Mouse (Mus musculus): ENCODE measurements around the gene Git1. TPM values are rescaled to one million over a fixed set of nuclear protein-coding genes. Genes with fewer than 3 reads are reported as not detected.
A peak's percentile ranks its signal among the peaks of the same experiment; 100 is the strongest.

Gene Git1
- total RNA-seq, 4 experiments from 2014 or later: 281 to 307 (median 287) TPM

DNA sequence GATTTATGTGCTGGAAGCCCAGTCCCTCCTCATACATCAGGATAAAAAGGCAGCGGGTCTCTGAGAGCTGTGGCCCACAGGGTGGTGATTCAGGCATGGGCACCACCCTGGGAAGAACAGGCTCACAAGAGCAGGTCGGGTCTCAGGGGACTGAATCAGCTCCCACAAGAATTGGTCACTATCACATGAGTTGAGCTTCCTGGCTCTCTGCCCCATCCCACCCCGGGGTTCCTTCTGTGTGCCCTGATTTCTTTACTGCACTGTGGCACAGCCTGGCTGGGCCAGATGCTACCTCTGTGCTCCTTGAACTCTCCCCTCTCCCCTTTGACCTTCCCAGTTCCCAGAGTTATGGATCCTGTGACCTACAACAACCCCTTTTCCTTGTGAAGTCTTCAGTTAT lies 10.3 kb upstream of the Git1 start:
- no peak for DNase-seq (ENCODE audit: low spot score in 2 of 2)

DNA sequence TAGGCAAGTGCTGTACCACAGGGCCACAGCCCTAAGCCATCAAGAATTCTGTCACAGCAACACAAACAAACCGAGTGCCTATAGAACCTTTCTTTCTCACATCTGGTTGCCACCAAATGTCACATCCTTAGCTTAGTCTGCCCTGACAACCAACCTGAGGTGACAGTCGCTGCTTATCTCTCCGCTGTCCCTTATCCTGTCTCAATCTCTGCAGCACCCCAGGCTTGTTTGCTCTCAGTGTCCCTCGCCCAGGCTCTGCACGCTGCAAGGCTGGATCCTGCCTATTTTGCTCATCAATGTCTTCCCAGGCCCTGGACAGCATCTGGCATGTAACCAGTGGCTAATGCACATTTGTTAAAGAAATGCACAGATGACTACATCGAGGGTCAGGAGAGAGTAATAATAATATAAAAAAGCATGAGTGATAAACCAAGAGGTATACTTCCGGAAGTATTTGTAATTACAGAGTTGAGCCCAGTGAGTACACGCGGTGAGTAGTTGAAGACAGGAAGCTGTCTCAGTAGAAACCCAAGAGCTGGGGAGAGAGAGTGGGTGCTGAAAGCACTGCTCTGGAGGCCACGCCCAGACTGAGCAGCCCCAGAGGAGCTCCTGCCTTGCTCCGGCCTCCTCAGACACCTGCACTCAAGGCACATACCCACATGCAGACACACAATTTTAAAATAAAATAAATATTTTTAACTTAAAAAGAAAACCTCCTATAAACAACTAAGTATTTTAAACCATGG lies 9.7 kb upstream of the Git1 start:
- DNase-seq (ENCODE audit: low spot score in 2 of 2): no peak

DNA sequence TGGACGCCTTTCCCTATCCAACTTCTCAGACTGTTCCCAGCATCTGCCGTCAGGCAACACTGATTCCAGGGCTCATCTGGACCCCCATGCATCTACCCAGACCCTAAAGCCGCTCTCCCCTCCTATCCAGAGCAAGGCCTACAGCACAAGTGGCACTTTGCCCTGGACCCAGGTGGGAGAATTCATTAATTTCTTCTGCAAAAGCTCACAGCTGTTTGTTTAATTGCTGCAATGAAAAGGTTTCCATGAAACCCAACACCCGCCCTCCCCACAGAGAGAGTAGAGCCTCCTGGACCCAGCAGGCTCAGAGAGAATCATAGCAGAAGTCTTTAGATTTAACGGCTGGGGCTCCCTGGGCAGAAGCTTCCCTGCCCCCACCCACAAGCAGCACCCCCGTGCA lies 8.1 kb upstream of the Git1 start:
- no peak for DNase-seq (ENCODE audit: low spot score in 2 of 2)

DNA sequence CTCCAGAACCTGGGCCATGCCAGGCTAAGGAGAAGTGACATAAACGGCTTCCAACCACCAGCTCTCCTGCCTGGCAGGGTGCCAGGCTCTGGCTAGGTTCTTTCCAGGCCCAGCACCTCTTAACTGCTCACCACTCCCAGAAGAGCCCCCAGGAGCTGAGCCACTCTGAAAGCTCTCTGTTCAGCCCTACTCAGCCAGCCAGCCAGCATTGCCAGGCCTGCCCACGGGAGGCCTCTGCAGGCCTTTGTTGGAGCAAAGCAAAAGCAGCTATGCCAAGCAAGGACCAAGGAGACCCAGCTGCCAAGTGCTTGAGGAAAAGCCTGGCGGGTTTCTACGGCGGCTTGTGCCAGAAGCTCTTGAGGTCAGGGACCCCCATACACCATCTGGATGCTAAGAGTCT lies 6.6 kb upstream of the Git1 start:
- no peak for DNase-seq (ENCODE audit: low spot score in 2 of 2)

DNA sequence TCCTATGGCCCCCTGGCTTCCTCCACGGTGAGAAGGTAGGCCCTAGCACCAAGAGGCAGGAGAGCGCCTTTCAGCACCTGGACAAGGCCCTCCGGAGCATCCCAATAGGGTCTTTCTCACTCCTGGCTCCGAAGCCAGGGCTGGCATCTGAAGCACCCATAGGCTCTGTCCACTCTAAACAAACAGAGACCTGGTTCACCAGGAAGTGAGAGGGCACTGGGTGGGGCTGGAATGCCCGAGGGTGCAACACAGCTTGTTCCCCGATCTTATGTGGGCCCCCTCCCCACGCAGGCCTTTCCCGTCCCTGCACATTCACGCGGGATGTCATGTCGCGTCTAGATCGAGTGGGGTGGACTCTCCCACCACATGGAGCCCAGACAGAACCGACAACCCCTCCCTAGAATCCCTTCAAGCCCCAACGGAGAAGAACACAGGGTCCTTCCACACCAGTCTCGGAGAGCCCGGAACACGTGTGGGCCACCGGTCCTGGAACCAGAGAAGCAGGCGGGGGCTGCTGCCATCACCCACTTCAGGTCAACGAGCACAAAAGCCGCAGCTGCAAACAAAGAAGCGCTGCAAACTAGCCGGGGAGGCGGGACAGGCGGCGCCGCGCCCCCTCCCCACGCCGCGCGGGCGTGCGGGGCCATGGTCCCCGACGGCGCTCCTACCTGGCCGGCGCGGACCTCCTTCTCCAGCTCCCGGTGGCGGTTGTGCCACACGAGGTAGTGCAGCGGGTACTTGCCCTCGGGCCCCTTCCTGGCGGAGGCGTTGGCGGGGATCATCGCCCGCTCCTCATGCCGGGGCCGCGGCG lies 4.4 kb upstream of the Git1 start:
- no peak for DNase-seq (ENCODE audit: low spot score in 2 of 2)

DNA sequence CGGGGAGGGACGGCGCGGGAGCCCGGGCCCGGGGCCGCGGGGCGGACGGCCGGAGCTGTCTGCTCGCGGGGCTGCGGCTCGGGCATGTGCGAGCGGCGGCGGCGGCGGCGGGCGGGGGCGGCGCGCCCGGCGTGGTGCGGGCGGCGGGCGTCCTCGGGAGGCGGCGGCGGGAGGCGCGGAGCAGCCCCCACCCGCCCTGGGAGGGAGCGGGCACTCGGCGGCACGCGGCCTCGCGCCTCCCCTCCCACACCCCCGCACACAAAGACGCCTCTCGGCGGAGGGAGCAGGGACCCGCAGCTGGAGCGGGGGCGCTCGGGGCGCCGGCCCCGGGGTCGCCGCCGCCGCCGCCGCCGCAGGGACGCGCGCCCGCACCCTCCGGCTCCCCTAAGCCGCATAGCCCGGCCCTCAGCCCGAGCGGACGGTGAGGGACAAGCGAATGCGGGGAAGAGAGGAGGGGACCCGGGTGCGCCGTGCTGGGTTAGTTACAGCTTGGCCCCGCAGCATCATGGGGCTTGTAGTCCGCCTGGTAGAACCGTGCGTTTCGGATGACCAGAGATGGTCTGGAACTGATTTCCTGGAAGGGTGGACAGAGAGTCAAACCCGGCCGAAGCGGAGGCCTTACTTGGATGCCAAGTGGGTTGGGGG lies 3.6 kb upstream of the Git1 start, which contains the start of gene Ankrd13b:
Gene Ankrd13b, minus strand, starts transcription at position 88 of the 645 bp plus-strand sequence.
- DNase-seq (ENCODE audit: low spot score in 2 of 2): peak; percentile 72 to 78

DNA sequence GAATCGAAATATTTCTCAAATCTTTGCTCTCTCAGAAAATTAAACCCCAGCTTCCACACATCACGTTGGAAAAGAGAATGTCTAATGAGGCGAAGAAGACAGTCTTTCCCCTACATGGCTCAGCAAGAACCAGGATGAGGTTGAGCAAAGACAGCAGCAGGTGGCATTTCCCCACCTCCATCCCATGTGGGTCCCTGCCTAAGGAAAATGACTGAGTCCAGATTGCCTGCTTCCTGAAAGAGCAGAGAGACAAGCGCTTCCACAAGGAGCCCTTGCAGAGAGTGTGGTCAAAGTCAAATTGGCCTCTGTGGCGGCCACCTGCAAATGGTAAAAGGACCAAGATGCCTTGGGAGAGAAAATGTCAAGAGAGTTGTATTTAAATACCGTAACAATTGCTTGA lies 2.9 kb upstream of the Git1 start:
- no peak for DNase-seq (ENCODE audit: low spot score in 2 of 2)

DNA sequence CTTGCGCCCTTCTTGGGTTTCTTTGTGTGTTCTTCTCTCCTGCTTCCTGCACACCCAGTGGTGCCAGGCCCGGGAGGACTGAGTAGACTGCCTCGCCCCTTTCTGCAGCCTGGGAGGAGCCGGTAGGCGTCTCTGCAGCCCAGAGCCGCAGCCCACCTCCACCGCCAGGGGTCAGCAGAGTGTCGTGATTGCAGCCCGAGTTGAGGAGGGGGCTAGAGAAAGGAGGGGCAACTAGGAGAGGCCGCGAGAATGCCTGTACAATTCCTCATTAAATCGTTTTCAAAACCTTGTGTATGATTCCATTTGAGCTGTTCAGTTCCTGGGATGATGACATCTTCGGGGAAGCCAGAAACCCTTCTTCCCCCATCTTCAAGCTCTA lies 2.2 kb upstream of the Git1 start:
- peak; percentile 77 to 83 for DNase-seq (ENCODE audit: low spot score in 2 of 2)

DNA sequence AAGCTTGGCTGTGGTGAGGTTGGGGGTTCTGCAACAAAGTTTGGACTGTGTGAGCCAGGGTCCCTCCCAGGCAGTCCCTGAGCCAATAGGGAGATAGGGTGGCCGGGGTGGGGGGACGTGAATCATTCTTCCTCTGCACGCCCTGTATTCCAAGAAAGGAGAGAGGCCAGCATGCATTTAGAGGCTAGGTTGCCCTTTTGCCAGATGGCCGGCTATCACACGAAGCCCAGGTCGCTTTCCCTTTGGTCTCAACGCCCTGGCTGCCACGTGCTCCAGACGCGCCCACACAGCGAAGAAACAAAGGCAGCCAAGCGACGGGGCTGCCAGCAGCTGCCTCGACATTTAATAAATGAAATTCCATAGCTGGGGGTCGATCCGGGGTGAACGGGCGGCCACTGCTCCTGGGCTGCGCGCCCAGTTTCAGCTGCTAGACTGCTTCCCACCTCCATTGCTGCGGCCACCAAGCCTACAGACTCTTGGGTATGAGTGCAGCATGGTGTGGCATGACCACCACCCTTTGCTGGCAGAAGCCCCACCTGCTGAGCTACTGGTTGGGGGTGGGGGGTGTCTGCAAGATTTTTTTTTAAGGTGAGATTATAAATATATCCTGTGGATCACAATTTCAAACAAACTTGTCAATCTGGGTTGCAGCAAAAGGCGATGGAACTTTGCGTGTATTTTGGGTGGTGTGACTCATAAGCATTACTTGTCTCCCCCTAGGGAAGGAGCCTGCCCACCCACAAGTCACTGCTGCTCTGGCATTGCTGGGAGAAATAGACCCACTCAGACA lies 1.7 kb upstream of the Git1 start:
- DNase-seq (ENCODE audit: low spot score in 2 of 2): peak in 1 of 2 experiments; percentile 81

DNA sequence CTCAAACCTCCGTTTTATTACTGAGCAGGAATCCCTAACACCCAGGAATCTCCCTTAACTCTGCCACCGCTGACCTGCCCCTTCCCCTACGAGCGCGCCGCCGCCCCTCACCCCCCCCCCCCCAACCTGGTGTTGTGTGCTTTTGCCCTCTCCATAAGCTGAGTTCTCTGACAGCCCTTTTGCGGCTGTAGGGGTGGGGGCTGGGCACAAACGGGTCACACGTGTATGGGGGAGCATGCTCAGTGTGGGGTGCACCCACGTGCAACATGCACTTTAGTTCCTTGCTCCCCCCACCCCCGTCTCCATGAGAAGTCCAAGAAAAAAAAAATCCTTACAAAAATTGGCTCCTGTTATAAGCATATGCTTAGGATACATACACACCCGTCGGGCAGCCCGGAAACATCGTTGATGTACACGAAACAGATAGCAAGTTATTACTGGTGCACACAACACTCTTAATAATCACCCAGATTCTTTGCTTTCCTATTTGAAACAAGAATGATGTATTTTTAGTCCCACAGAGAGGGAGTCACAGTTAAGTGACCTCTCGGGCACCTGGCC lies 971 bp upstream of the Git1 start:
- DNase-seq (ENCODE audit: low spot score in 2 of 2): peak in 1 of 2 experiments; percentile 76

DNA sequence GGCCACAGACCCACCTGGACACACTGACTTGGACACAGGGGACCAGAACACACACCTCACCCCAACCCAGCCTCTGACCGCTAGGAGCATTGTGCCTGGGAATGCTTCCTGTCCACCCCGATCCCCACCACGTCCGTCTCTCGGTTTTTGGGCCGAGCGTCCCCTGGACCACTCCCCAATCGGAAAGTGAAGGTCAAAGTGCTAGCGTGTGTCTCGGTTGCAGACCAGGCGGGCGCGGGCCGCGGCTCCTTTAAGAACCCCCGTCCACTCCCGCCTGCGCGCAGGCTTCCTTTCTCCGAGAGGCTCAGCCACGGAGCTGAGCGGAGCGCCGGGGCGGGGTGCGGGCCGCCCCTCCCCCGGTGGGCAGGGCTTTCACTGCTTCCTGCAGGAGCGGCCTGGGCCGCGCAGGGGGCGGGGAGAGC lies 440 bp upstream of the Git1 start:
- peak; percentile 78 to 94 for DNase-seq (ENCODE audit: low spot score in 2 of 2)

DNA sequence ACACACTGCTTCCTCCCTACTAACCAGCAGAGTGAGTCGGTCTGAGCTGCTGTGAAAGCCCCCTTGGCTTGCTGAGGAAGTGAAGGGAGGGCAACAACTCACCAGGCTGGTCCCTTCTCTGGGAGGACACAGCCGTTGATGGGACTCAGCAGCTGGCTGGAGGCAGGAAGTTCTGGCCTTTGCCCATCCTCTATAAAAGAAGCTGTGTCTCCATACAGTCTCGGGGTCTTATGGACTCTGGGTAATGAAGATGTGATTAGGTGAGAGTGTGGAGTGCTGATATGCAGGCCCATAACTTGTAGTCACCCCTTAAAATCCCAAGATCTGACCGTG lies 948 bp downstream of the Git1 start:
- no peak for DNase-seq (ENCODE audit: low spot score in 2 of 2)

DNA sequence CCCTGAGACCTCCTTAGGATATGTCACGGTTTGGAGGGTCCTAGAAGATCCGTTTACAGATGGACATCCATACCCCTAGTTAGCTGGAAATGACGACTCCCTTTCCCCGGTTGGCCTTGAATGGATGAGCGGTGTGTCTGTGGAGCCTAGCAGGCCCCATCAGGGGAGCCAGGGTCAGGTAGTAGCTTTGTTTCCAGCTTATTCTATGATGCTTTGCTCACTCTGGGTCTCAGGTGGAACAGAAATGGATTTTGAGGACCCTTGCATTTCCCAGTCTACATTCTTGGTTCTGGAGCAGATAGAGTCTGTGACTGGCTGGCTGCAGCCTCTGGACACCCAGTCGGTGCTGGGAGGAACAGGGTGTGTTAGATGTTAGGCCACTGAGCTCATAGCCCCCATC lies 1.4 kb downstream of the Git1 start:
- no peak for DNase-seq (ENCODE audit: low spot score in 2 of 2)

DNA sequence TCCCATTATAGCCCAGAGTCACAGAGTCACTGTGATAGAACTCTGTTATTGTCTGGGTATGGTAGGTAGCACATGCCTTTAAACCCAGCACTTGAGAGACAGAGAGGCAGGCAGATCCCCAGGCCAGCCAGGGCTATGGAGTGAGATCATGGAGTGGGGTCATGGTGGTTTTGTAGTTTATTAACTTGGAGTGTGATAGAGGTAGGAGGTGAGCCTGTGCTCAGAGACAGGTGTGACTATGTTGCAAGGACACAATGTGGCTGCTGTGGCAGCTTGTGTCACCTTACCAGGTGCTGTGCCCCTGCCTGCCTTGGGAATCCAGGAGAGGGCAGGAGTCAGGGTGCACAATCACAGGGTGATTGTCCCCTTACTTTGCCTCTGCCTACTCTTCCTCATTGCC lies 2.1 kb downstream of the Git1 start:
- DNase-seq (ENCODE audit: low spot score in 2 of 2): no peak

DNA sequence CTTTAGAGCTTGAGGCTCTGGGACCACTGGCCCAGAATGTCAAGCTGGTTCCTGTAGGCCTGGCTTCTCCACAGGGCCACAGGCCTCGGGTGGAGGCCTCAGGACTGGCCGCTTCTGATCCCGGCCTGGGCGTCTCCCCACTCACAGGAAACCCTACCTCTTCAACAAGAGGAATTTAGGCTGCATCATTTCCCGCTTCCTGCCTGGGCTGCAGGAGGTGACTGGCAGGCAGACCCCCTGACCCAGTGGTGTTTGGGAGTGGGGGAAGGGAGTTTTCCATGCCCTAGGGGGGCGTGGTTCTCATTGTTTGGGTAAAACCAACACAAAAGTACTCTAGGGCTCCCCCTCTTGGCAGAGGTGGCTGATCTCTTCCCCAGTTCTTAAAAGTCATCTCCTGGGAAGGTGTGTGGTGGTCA lies 4.0 kb downstream of the Git1 start:
- DNase-seq (ENCODE audit: low spot score in 2 of 2): no peak

DNA sequence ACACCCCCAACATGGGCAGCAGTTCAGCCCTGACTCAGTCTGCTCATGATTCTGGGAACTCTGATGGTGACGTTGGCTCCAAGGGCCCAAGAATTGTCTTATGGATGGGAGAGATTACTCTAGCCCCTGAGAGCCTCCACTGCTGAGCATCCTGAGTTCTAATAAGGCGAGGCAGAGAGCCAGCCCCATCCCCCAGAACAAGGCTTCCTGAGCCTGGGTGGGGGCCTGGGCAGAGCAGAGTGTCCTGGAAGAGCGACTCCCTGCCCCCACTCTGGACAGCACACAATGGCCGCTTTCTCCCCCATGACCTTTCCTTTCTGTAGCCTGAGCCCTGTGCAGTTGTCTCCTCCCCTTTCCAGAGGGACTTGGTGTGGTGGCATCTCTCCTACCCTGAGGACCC lies 4.5 kb downstream of the Git1 start:
- no peak for DNase-seq (ENCODE audit: low spot score in 2 of 2)

DNA sequence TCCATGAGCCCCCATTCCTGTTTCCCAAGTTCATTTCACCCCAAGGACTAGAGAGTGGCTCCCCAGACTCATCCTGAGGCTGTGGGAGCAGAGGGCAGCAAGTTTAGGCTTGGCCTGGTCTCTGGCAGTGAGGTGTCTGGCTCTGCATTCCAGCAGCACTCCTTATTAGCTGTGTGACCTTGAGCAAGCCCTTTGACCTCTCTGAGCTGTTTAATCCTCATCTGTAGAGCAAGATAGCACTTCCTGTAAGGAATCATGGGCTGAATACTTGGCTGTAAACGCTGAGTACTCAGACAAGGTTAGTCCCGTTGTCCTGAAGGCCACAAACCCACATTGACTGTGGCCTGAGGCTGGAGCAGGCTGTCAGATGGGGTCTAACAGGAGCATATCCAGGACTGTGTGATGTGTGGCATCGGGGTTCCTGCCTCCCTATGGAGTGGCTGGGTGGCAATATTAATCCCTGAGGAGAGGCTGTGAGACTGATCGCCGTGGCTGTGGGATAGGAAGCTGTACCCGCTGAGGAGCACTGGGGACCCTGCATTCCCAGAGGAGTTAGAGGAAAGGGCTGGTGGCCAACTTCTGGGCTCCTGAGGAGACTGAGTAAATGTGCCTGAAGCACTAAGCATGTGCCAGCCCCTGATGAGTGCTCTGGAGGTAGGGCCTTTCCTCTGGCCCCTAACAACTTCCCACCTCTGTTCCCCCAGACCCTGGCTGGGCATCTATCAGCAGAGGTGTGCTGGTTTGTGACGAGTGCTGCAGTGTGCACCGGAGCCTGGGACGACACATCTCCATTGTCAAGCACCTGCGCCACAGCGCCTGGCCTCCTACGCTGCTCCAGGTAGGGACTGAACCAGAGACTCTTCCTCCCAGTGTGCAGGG lies 5.1 kb downstream of the Git1 start:
- DNase-seq (ENCODE audit: low spot score in 2 of 2): no peak

DNA sequence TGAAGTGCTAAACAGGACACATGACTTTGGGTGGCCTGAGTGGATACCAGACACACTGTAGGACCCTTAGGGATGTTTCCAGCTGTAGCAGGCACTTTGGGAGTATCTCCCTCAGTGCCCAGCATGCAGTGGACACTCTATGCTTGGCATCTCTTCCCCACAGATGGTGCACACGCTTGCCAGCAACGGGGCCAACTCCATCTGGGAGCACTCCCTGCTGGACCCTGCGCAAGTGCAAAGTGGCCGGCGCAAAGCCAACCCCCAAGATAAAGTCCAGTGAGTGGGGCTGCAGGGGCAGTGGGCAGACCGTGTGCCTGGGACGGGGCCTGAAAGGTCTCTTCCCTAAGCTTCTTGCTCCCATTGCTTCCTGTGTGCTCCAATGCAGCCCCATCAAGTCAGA lies 6.0 kb downstream of the Git1 start:
- DNase-seq (ENCODE audit: low spot score in 2 of 2): no peak

DNA sequence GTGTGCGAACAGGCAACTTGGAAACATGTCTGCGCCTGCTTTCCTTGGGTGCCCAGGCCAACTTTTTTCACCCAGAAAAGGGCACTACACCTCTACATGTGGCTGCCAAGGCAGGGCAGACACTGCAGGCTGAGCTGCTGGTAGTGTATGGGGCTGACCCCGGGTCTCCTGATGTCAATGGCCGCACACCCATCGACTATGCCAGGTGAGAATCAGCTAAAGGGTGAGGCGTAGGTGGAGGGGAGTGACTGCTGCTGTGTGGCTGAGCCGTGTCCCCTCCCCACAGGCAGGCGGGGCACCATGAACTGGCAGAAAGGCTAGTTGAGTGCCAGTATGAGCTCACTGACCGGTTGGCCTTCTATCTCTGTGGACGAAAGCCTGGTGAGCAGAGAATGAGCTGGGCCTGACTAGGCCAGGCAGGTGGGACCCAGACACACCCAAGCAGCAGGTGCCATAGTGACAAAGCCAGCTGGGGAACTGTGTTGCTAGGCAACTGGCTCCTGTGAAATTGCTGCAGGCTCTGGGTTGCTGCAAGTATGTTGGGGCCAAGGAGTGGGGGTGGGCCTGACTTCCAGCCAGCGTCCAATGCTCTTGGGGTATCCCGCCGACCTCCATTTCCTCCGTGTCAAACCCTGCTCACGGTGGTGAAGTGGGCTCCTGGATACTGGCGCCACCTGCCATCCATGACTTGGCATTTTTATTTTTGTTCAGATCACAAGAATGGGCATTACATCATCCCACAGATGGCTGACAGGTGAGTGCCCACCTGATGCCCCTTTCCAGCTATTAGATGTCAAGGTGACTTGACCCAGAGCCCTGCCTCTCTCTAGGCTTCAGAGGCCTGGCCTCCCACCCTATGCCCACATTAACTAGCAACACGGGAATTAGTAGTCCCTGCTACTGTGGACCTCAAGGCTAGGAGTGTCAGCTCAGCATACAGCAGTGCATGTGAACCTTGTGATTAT lies 7.3 kb downstream of the Git1 start:
- DNase-seq (ENCODE audit: low spot score in 2 of 2): peak in 1 of 2 experiments; percentile 81

All from left cerebral cortex, adult 8-10 months (tissue).